In genomic region chr16:10993032-10993744, GRCm38 (mm10) we compare ENCODE assay signal across 8 mouse cellular contexts.
DNase-seq lines count a peak whose midpoint lies in the region; ATAC-seq and TF ChIP-seq lines count a peak whose summit lies in the region.

No protein-coding gene starts in this region.

- peaks cover 3% of the 10 kb centered on the region; the same call in 1 of the 2 replicates for H3K36me3 ChIP-seq in embryonic facial prominence, embryonic 14.5 days (ENCODE audit: control insufficient read depth, insufficient read depth, low read length)
- H3K36me3 ChIP-seq in limb, embryonic 15.5 days: peaks cover 15% of the 10 kb centered on the region; the same call in 1 of the 2 replicates
- no peaks in the 10 kb centered on the region for H3K36me3 ChIP-seq in midbrain, postnatal 0 days (ENCODE audit: insufficient read depth, low read length)

- peak overlapping the region; percentile 93 for H3K27ac ChIP-seq in bone marrow, adult 2 months (ENCODE audit: control insufficient read depth, insufficient read depth, low read depth, low read length, poor library complexity)
- H3K27ac ChIP-seq in embryonic facial prominence, embryonic 14.5 days (replicated peaks; ENCODE audit: low read depth, low read length): peak overlapping the region; percentile 75
- peak overlapping the region; percentile 95 for H3K27ac ChIP-seq in limb, embryonic 15.5 days
- peak overlapping the region; percentile 59 for H3K27ac ChIP-seq in midbrain, postnatal 0 days (ENCODE audit: low read depth, low read length)

- H3K4me2 ChIP-seq in embryonic facial prominence, embryonic 14.5 days (ENCODE audit: low read depth, low read length): peak overlapping the region; percentile 66
- H3K4me2 ChIP-seq in limb, embryonic 15.5 days: peak overlapping the region; percentile 61
- H3K4me2 ChIP-seq in midbrain, postnatal 0 days (ENCODE audit: low read depth, low read length, poor library complexity, severe bottlenecking): peak overlapping the region; percentile 99

- no peaks in the 10 kb centered on the region for H3K27me3 ChIP-seq in embryonic facial prominence, embryonic 14.5 days (replicated peaks; ENCODE audit: control insufficient read depth, insufficient read depth, low read length)
- H3K27me3 ChIP-seq in limb, embryonic 15.5 days: no peaks in the 10 kb centered on the region
- H3K27me3 ChIP-seq in midbrain, postnatal 0 days (ENCODE audit: insufficient read depth, low read length): no peaks in the 10 kb centered on the region

- peak; percentile 95 for ATAC-seq in embryonic facial prominence, embryonic 14.5 days (ENCODE audit: low read depth)
- peak; percentile 95 for ATAC-seq in limb, embryonic 15.5 days (ENCODE audit: insufficient number of reproducible peaks, low FRiP score, low TSS enrichment, low read depth)
- ATAC-seq in midbrain, postnatal 0 days (ENCODE audit: low FRiP score): peak; percentile 92

- 9% methylated on average over 35 of the region's 35 CpGs for WGBS in bone marrow, adult 2 months
- 6% methylated on average over 34 of the region's 35 CpGs for WGBS in embryonic facial prominence, embryonic 14.5 days
- WGBS in limb, embryonic 15.5 days: 5% methylated on average over 35 of the region's 35 CpGs
- WGBS in midbrain, postnatal 0 days: 6% methylated on average over 35 of the region's 35 CpGs

- peaks cover 2% of the 10 kb centered on the region; the same call in 1 of the 2 replicates for H3K4me1 ChIP-seq in bone marrow, adult 2 months (ENCODE audit: control insufficient read depth, insufficient read depth, low read length)
- H3K4me1 ChIP-seq in embryonic facial prominence, embryonic 14.5 days (ENCODE audit: control insufficient read depth, insufficient read depth, low read length): 0 out of 2 replicates have a peak, but pooled peaks cover 5% of the 10 kb centered on the region
- H3K4me1 ChIP-seq in limb, embryonic 15.5 days: peaks cover 16% of the 10 kb centered on the region
- H3K4me1 ChIP-seq in midbrain, postnatal 0 days (ENCODE audit: insufficient read depth, low read length): no peaks in the 10 kb centered on the region

- no peak for TF ChIP-seq CTCF in bone marrow, adult 2 months (IDR thresholded peaks at IDR 0.05; ENCODE audit: control insufficient read depth, insufficient read depth, low read length)
- TF ChIP-seq CTCF in midbrain, postnatal 0 days (IDR thresholded peaks at IDR 0.05): no peak

- TF ChIP-seq POLR2A in bone marrow, adult 2 months (IDR thresholded peaks at IDR 0.05; ENCODE audit: borderline replicate concordance, control insufficient read depth, low read depth, low read length): peak; percentile 78; the same call in 1 of the 2 replicates

- peak overlapping the region; percentile 91 for H3K4me3 ChIP-seq in bone marrow, adult 2 months (replicated peaks; ENCODE audit: control insufficient read depth, low read depth, low read length)
- H3K4me3 ChIP-seq in embryonic facial prominence, embryonic 14.5 days (ENCODE audit: low read depth, low read length): peak overlapping the region; percentile 73
- H3K4me3 ChIP-seq in limb, embryonic 15.5 days: peak overlapping the region; percentile 69
- peak overlapping the region; percentile 64 for H3K4me3 ChIP-seq in midbrain, postnatal 0 days (ENCODE audit: low read depth, low read length)

- peak overlapping the region; percentile 82 for H3K9ac ChIP-seq in embryonic facial prominence, embryonic 14.5 days (ENCODE audit: low read depth, low read length)
- peak overlapping the region; percentile 79 for H3K9ac ChIP-seq in limb, embryonic 15.5 days
- H3K9ac ChIP-seq in midbrain, postnatal 0 days (replicated peaks; ENCODE audit: low read length, poor library complexity, severe bottlenecking): peak overlapping the region; percentile 65

- peak; percentile 96 for DNase-seq in A20 (ENCODE audit: low read depth, low spot score)
- DNase-seq in embryonic facial prominence, embryonic 14.5 days (ENCODE audit: low spot score): peak; percentile 98
- peak; percentile 94 for DNase-seq in heart, adult 8-10 months (ENCODE audit: low spot score)
- DNase-seq in kidney, adult 8-10 months: peak; percentile 94 to 96
- peak; percentile 87 for DNase-seq in midbrain, postnatal 0 days (ENCODE audit: low spot score)
- peak; percentile 78 to 92 for DNase-seq in spleen, postnatal 10 days (ENCODE audit: low spot score in 2 of 2)

- no peaks in the 10 kb centered on the region; the same call in none of the 2 replicates for H3K9me3 ChIP-seq in embryonic facial prominence, embryonic 14.5 days (ENCODE audit: control insufficient read depth, low read length)
- no peaks in the 10 kb centered on the region for H3K9me3 ChIP-seq in limb, embryonic 15.5 days
- no peaks in the 10 kb centered on the region for H3K9me3 ChIP-seq in midbrain, postnatal 0 days (ENCODE audit: low read length)

Comparison
In these comparisons a context has a peak if more than half of its experiments do, and no peak if none do; other contexts are left out.
1. Peak in every context shown above with its lines: DNase-seq, ATAC-seq, H3K4me3 ChIP-seq and H3K27ac ChIP-seq.